Mouse (Mus musculus) urinary bladder, postnatal 36 days (tissue): ENCODE results near the gene Nlrc5.

Source experiments
- DNase-seq, 2 experiments: peaks; one replicate each; pipeline ENCODE4 v3.0.0; 2022; ENCODE audit warnings: low spot score in 2 of 2, mixed read lengths in 1 of 2

The Nlrc5 gene

GRCm38 (mm10) chr8:94528245-94528644, 94.1 kb downstream of the Nlrc5 start:
- peak in 1 of 2 experiments; percentile 15 for DNase-seq

- no peak for DNase-seq
Measured at GRCm38 (mm10) chr8:94529875-94530274, 95.7 kb downstream of the Nlrc5 start.

DNA sequence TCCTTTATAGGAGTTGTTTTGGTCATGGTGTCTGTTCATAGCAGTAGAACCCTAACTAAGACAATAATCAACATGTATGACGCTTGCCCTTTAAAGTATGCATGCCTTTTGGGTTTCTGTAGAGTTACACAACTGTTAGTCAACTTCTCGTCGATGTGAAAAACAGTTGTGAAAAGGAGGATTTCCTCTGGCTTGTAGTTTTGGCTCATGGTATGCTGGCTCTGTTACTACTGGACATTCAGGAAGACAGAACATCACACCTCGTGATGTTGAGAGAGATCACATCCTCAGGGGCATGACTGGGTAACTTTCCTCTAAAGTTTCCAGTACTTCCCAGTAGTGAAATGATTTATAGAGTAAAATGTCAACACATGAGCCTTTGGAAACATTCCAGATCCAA, 96.5 kb downstream of the Nlrc5 start:
- DNase-seq = no peak

GRCm38 (mm10) chr8:94532000-94532399, 97.8 kb downstream of the Nlrc5 start:
- no peak for DNase-seq

DNA sequence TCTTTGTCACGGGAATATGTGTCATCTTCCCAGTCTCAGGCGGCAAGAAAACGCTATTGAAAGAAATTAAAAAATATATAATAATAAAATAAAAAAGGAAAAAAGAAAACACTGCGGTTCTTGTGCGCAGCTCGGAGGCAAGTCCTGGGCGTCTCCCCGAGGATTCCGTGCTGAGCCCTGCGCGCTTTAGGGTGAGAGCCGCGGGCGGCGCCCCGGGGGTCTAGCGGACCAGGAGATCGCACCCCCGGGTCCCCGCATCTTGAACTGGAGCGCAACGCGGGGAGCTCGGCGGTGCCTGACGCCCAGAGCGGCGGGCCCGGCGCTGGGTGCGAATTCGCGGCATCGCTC, 98.3 kb downstream of the Nlrc5 start:
- DNase-seq = no peak

- DNase-seq = peak; percentile 37 to 69
Measured at GRCm38 (mm10) chr8:94532873-94533671, 98.9 kb downstream of the Nlrc5 start, which contains the start of gene Cpne2. Cpne2 (plus strand) TSS chr8:94532990.

GRCm38 (mm10) chr8:94534612-94535011, 100.5 kb downstream of the Nlrc5 start:
- no peak for DNase-seq

DNA sequence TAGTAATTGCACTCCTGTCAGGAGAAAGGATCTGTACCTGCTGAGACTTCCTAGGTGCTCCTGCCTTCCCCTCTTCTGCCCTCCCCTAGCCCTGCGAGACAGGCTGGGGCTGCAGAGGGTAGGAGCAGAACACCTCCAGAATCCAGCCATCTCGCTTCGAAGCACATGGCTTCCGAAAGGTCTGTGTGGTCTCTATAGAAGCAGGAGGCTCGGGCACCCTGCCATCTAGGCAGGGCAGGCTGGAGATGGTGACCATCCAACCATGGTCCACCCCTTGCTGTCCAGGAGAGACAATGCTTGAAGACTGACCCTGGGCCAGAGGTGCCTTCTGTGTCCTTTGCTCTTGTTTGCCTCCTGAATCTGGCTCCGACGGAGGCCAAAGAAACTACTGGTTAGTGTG, 101.5 kb downstream of the Nlrc5 start:
- no peak for DNase-seq

DNA sequence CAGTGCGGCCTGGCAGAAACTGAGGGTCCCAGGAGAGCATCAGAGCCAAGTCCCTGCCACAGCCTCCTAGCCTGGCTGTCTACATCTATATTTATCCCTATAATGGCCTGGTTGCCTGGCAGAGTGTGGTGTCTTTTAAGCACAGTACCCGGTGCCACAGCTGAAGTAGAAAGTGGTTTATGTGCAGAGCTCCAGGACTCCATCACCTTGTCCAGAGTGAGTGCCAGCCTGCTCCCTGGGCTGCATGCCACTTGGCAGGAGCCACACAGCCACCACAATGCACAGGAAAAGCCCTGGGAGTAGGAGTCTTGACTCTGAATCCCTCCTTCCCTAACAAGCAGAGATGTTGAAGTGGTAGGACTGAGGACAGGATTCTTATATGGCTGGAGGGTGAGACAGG, 103.3 kb downstream of the Nlrc5 start:
- no peak for DNase-seq

DNA sequence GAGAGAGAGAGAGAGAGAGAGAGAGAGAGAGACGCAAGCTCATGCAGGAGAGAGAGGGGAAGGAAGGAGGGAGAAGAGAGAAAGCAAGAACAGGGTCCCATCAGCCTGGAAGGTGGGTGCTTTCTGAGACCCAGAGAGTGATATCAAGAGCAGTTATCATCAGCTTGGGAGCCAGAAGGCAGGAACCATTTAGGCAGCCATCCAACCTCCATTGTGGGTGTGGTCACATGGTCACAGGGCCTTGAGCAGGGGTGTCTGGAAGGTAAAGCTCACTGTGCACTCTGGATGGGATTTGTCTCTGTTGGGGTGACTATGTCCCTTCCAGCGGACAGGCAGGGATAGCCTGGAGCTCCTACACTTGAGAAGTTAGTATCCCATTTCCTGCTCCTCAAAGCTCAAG, 105.9 kb downstream of the Nlrc5 start:
- DNase-seq = no peak

DNA sequence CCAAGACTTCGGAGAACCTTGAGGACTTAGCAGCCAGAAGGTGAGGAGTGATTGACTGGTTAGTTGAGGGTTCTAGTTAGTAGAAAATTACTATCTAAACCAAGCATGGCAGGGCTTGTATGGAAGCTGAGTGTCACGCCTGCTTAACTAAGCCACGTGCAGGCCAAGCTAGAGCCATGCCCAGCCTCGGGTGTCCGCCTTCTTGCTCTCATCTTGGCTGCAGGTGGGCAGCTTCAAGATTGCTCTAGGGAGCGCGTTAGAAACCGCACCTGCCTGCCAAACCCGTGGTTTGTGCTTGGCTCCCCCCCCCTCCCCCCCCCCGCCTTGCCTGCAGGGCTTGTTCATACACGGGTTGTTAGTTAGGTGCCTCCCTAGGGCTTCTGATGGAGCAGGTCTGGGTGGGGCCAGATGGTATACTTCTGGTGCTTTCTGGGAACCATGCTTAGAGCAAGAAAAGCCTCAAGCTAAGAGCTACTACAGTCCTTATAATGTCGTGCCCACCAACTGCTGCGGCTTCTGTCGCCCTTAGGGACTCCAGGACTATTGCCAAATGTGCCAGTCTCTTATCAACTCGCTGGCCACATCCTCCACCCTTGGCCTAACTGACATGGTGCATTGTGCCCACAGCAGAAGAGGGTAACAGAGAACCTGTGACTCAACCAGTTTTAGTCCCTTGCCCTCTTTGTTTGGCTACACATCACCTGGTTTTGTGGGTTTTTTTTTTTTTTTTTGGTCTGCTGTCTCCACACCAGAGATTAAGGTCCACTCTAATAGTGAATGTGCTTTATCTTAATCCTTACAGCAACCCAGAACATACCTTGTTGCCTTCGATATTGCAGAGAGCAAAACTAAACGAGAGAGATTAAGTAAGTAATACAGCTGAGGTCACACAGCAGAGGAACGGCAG, 107.0 kb downstream of the Nlrc5 start:
- no peak for DNase-seq

DNA sequence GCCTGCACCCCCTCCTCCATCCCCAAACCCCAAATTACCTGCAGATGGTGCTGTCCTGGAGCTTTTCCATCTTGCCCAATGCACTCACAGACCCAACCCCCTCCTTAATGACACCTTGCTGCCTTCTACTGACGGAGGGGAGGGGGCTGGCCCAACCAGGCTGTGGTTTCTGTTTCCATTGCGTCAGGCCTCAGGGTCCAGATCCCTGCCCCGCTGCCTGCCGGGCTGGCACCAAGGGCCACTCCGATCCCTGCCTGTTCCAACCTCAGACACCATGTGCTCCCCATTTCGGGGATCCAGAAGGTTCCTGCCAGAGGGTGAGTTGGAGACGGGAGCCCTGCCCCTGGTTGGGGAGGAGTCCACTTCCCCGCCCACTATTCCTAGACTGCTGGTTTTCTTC, 109.8 kb downstream of the Nlrc5 start:
- DNase-seq = no peak

DNA sequence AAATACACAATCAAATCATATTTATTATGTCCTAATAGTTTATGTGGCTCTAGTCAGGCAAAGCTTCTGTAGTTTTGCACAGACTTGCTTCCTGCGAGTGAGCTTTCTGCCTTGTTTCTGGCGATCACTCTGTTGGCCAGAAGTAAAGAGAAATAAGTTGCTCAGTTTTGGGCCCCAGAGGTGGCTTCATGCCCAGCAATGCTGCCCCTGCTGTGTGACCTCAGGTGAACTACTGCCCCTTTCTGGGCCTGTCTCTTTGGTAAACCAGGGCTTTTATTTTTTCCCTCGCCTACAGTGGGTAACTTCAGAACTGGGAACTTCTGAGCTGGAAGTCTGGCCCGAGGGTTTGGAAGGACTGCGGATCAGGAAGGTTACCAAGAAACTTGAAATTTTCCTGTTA, 114.9 kb downstream of the Nlrc5 start:
- DNase-seq = no peak

- no peak for DNase-seq
Measured at GRCm38 (mm10) chr8:94549482-94549881, 115.3 kb downstream of the Nlrc5 start.

GRCm38 (mm10) chr8:94549998-94550397, 115.8 kb downstream of the Nlrc5 start:
- DNase-seq = no peak

DNA sequence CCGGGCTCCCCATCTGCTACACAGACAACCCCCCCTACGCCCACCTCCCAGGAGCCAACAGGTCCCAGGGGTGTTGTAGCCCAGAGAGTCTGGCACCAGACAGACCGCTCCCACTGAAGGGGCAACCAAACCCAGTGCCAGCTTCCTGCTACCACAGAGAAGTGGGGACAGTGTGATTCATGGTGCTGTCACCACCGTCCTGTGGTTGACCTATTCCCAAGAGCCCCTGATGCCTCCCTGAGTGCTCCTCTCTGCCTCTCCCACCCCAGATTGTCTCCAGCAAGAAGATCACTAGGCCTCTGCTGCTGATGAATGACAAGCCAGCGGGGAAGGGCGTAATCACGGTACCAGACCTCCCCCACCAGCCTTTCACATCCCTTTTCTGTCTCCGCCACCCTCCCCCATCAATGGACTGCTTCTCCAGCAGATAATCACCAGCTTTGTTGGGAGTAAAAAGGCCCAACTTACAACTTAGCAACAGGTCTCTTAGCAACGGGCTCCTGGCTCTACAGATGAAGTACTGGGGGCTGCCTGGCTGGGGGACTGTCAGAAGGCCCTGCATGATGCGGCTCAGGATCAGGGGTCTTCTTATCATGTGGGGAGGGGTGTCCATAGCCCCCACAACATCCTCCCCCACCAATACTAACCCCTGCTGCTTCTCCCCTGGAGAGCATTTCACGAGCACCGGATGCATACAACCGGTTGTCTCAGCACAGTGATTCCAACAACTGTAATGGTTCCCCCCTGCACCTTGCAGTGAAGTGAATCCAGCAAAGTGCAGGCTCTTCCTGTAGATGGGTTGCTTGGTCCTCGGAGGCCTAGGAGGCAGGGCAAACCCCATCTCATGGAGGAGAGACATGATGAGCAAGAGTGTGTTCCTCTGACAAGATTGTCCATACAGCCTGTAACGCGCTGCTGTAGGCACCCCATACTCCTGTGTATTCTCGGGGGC, 117.6 kb downstream of the Nlrc5 start:
- no peak for DNase-seq

- no peak for DNase-seq
Measured at GRCm38 (mm10) chr8:94552696-94553095, 118.5 kb downstream of the Nlrc5 start.

- no peak for DNase-seq
Measured at GRCm38 (mm10) chr8:94557281-94557680, 123.1 kb downstream of the Nlrc5 start.

DNA sequence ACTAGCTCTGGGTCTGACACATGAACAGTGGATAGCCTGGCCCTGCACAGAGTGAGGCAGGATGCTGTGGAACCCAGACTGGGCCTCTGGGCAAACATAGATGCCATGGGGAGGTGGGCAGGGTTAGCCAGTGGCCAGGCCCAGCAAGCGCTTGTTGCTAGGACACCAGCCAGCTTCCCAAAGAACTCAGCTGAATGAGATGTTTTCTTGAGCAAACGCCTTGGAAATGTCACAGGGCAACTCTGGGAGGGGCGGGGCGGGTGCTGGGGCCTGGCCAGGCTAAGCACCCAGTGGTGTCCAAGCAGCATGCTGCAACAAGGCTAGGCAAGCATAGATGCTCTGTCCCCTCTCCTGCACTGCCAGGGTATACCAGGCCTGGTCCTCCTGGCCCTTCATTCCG, 127.1 kb downstream of the Nlrc5 start:
- no peak for DNase-seq

GRCm38 (mm10) chr8:94564421-94564820, 130.3 kb downstream of the Nlrc5 start:
- DNase-seq = no peak

DNA sequence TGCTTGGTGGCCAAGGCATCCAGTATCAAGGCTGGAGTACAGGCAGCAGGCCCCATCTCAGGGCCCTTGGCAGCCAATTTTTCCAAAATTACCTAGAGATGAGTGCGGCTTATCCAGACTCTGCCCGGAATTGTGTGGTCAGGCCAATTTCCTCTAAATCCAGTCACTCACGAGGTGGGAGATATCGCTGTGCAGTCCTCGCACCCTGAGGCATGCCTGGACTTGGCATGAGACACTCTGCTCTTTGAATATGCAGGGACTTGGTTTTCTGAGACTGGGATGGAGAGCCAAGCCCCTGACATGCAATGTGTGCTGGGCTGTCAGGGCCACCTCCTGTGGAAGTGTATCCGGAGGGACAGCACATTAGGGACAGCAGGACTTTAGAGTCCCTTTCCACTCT, 131.9 kb downstream of the Nlrc5 start:
- no peak for DNase-seq
